Mouse (Mus musculus): ENCODE measurements around the gene Lap3. TPM values are rescaled to one million over a fixed set of nuclear protein-coding genes. Genes with fewer than 3 reads are reported as not detected.
A peak's percentile ranks its signal among the peaks of the same experiment; 100 is the strongest.

Gene Lap3
- total RNA-seq (2021), result 100 to 1,000 TPM in 1 of 2 experiments, 10 to 100 TPM in 1; 95.5 to 116 TPM

DNA sequence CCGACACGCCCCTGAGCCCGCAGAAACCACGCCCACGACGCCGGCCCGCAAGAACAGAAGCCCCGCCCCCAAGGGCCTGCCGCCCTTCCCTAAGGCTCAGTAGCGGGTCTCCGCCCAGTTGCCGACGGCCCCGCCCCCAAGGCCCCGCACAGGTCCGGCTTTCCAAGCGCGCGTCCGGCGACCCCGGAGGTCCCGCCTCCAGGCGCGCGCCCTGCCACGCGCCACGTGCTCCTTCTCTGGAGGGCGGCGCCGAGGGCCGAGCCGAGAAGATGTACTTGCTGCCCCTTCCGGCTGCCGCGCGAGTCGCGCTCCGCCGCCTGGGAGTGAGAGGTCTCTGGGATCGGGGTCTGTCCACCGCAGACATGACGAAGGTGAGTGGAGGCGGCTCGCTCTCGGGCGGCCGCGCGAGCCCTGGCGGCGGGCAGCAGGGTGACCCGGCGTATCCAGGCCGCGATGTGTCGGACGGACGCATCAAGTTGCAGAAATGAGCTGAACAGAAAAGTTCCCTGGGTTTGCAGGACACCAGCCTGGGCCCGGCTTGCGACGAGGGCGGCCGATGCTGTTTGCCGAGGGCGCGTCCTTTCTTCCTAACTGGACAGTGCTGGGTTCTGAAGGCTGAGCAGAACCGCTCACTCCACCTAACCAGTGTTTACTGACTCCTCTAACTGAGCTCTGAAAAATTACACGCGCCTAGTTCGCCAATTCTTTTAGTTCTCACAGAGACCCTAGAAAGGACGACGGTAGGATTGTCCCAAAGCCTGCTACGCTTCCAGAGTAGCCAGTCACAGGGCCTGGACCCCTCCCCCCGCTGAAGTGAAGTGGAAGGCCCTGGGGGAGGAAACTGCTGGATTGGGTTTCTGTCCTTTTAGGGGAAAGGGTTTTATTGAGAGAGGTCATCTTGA lies at the start of gene Lap3:
Lap3 (plus strand) TSS at position 184 of the 902 bp plus-strand sequence.
- DNase-seq, result peak; percentile 99
- intact Hi-C loops (cut with DNase I), result loop anchor here (1.0 to 10.0 kb wide), 4 partner anchors 27 to 361 kb away; partner anchors contain the start of genes Lcorl, Med28, Ncapg and Qdpr

DNA sequence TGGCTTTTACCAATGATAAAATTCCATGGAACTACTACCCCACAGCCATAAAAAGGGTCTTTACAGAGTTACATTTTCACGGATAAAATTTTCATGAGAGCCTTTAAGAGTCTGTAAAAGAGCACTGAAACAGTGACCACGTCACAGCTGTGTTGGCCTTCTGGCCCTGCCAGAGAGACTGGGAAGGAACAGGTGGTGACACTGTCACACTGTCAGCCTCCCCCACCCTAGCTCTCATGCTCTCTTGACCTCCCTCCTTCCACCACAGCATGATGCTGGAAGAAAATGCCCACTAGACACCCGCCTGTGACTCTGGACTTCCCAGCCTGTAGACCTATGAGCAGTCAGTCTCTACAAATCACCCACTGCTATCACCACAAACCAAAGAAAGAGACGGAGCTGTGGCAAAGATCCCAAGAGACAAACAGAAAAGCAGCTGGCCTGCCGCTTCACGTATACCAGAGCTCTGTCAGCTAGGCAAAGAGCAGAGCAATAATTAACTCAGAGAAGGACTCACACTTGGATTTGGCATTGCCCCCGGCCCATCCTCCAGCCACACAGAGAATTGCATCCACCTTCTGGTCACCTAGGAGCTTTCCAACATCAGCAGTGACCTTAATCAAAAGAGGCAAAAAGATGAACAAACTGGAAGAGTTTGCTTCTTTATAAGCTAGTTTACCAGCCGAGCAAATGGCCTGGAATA lies 48.9 kb upstream of the Lap3 start:
- intact Hi-C loops (cut with DNase I), result no loop called here
- no peak for DNase-seq

- no peak for DNase-seq
- intact Hi-C loops (cut with DNase I), result loop anchor here (2.0 to 5.0 kb wide), 2 partner anchors 72 to 1221 kb away; partner anchors contain the start of genes Med28 and Tapt1
Measured at GRCm38 (mm10) chr5:45448676-45449075, 44.5 kb upstream of the Lap3 start.

DNA sequence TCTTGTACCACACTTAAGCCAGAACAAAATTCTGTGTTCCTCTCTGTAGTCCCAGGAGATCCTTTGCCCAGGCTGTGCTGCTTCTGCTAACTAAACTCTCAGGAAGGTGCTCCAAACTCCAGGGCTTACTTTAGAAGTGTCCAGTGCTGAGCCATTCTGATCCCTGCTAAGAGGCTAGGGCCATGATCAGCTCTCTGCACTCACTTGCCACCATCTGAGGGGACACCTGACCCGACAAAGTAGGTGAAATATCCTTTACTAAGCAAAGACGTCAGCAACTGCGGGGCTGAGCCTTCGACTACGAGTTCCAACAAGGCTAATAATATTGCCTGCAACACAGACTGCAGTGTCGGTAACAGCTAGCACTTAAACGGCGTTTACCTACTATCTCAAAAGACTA lies 44.0 kb upstream of the Lap3 start:
- DNase-seq, result no peak
- intact Hi-C loops (cut with DNase I), result loop anchor here (2.0 to 5.0 kb wide), 2 partner anchors 72 to 1222 kb away; partner anchors contain the start of genes Med28 and Tapt1

DNA sequence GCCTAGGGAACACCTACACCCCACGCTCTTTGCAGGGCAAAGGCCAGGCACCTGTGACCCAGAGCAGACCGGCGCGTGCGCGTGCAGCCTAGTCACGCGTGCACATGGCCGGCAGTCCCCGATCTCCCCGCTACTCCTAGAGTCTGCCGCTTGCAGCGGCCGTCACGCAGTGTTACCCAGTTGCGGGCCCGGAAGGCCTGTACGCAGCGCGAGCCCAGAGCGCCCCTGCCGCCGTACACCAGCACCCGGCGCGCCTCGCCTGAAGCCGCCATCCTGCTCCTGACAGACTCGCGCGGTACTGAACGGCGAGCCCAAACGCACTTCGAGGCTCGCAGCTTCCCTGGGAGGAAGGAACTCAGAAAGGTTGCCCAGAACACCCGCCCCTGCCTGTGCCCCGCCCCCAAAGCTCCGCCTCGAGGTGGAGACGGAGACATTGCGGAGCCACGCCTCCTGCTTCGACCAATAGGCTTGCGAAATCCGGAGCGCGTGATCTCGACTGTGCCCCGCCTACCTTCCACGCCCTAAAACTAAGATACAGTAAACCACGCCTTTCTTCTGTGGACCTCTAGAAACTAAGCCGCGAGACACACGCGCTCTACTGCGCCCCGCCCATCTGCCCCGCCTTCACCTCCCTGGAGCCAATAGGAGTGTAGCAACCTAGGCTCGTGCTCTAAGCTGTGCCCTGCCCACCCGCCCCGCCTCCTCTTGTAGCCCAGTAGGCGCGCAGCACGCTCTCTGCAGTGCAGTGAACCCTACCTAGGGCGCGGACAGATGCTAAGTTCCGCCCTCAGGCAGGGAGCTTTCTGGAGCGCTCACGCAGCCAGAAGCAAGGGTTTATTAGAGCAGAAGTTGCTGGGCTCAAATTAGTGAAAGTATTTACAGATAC lies 43.1 kb upstream of the Lap3 start, which contains the start of gene Qdpr:
Qdpr (minus strand) TSS at position 406 of the 886 bp plus-strand sequence.
- intact Hi-C loops (cut with DNase I), result loop anchor here (2.0 to 5.0 kb wide), 4 partner anchors 43 to 1668 kb away; partner anchors contain the start of genes Lap3, Med28 and Tapt1

DNA sequence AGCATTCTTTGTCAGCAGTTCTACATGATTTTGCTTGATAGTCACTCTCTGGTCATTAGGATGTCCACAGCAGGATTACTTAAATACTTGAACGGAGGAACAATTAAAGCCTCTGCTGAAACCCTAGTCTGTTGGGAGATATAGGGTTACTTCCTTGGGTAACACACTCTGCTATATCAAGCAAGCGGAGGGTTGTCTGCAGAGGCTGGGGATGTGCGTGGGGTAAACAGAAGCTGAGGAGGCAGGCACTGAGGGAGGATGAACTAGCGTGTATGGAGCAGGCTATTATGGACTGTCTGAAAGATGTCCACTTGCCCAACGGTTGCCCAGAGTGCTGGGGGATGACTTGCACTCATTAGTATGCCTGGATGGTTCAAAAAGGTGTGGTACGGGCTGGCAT lies 39.7 kb upstream of the Lap3 start, which contains the start of gene Clrn2:
Clrn2 (plus strand) TSS at position 301 of the 400 bp plus-strand sequence.
- no peak for DNase-seq

More for the DNA sequence above, 43.1 kb upstream of the Lap3 start, which contains the start of gene Qdpr:
- DNase-seq, result peak; percentile 90 to 92

GRCm38 (mm10) chr5:45454456-45454855 lies 38.7 kb upstream of the Lap3 start:
- intact Hi-C loops (cut with DNase I), result loop anchor here (2.0 to 5.0 kb wide), 2 partner anchors 18 to 1672 kb away; no protein-coding TSS in a partner anchor
- DNase-seq, result no peak

More for the DNA sequence above, 39.7 kb upstream of the Lap3 start, which contains the start of gene Clrn2:
- intact Hi-C loops (cut with DNase I), result loop anchor here (5.0 kb wide), 1 partner anchor 1671 kb away; no protein-coding TSS in a partner anchor

DNA sequence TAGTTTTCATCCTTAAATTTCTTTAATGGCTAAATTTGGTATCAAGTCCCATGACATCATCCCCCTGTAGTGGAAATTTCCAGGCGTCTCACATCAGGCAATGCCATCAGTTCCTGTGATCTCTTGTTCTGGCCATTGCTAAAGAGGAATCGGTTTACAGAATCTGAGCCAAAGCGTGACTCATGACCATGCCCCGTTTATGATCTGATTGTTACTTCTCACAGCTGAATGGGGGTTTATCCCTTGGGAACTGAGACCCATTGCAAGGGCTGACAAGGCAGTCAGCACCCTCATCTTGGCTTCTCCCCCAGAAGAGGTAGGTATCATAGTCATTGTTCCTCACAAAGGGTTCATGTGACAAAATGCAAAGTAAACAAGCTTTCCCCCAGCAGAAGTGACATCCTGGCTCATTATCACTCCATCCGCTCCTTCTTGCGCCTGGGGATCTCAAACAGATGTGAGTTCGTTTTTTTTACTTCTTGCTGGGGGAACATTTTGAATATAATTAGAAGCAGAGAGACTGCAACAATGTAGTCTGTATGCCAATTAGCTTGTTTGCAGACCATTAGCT lies 20.2 kb upstream of the Lap3 start:
- intact Hi-C loops (cut with DNase I), result loop anchor here (1.0 to 2.0 kb wide), 2 partner anchors 18 to 195 kb away; no protein-coding TSS in a partner anchor
- no peak for DNase-seq

DNA sequence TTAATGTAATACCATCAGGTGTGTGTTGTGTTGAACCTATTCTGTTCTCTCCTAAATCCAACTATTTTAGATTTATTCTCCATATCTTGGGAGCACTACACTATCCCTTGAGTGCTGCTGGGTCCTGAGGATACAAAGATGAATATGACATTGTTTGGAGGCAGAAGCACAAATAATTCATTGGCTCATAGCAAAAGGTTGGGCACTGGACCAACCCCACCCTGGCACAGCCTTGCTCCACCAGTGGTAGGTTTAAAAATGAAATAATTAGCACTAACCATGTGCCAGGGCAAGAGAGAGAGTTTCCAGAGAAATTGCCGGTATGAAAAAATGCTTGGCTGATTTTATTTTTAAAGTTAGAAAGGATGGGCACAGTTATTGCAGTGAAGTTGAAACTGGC lies 19.7 kb upstream of the Lap3 start:
- DNase-seq, result no peak
- intact Hi-C loops (cut with DNase I), result loop anchor here (1.0 to 2.0 kb wide), 2 partner anchors 19 to 195 kb away; no protein-coding TSS in a partner anchor

DNA sequence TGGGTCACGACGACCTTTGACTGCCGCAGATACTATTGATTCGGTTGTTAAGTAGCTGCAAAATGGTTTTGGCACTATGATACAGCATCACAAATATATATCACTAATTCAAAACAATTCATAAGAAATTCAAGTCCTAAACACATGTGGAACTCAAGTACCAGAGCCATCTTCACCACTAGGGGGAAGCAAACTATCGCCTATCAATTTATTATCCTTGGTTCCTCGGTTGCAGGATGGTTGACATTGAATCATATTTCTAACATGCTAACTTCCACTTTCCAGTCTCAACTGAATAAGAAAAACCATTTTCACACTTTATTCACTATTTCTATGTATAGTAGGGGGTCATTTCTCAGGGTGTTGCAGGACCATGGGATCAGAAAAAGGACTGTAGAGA lies 19.0 kb upstream of the Lap3 start:
- peak in 1 of 2 experiments; percentile 22 for DNase-seq
- intact Hi-C loops (cut with DNase I), result loop anchor here (2.0 kb wide), 2 partner anchors 61 to 873 kb away; no protein-coding TSS in a partner anchor

DNA sequence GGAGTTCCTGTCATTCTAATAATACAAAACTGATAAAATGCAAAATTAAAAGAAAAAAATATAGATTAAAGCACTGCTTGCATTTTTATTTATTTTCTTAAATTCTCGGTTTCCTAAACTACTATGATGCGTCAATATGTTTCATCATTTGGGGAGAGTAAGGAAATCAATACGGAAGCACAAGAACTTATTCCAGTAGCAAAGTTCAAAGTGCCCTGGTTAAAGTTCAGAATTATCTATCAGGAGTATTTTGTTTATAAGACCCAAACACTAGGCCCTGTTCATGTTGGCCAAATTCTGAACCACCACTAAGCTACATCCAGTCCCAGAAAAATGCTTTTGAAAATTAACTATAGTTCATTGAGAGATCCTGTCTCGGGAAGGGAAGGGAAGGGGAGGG lies 18.4 kb upstream of the Lap3 start:
- intact Hi-C loops (cut with DNase I), result loop anchor here (2.0 kb wide), 2 partner anchors 60 to 872 kb away; no protein-coding TSS in a partner anchor

GRCm38 (mm10) chr5:45475771-45476170 lies 17.4 kb upstream of the Lap3 start:
- no peak for DNase-seq
- intact Hi-C loops (cut with DNase I), result loop anchor here (2.0 kb wide), 2 partner anchors 59 to 871 kb away; no protein-coding TSS in a partner anchor

More for the DNA sequence above, 18.4 kb upstream of the Lap3 start:
- no peak for DNase-seq

GRCm38 (mm10) chr5:45476288-45476687 lies 16.9 kb upstream of the Lap3 start:
- intact Hi-C loops (cut with DNase I), result no loop called here

DNA sequence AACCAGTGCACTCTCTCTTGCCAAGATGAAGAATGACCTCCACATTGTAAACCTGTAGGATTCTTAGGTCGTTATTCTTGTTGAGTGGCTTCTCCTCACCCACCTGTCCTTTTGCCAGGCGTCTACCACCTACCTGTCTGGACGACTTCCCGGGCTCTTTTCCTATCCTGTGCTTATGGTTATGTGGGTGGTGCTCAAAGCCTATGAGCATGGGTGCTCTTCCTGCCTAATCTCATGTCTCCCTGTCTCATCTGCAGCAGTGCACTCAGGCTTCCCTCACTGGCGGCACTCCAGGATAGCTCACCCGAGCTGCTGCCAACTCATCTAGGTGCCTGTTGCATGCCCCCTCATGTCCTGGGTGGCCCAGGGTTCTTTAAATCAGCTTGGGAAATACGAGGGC lies 15.6 kb upstream of the Lap3 start:
- DNase-seq, result no peak
- intact Hi-C loops (cut with DNase I), result no loop called here

More at GRCm38 (mm10) chr5:45476288-45476687, 16.9 kb upstream of the Lap3 start:
- no peak for DNase-seq

DNA sequence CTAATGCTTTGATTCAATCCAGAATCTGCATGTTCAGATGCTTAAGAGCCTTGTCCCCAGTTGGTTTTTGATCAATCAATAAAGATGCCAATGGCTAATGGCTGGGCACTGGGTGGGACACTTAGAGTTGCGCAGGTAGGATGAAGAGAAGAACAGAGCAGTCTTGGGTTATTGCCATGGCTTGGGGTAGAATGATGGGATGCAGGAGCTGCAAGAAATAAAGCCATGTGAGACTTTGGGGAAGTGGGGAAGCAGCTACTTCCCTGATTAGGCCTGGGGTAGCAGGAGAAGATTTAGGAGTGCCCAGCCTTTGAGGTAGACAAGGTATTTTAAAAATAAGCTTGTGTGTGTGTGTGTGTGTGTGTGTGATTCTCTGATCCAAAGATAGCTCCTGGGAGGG lies 13.1 kb upstream of the Lap3 start:
- DNase-seq, result no peak
- intact Hi-C loops (cut with DNase I), result no loop called here

GRCm38 (mm10) chr5:45481125-45481524 lies 12.0 kb upstream of the Lap3 start:
- intact Hi-C loops (cut with DNase I), result no loop called here
- no peak for DNase-seq

- intact Hi-C loops (cut with DNase I), result no loop called here
- DNase-seq, result no peak
Measured at GRCm38 (mm10) chr5:45482607-45483006, 10.6 kb upstream of the Lap3 start.

- no peak for DNase-seq
- intact Hi-C loops (cut with DNase I), result no loop called here
Measured at GRCm38 (mm10) chr5:45483654-45484053, 9.5 kb upstream of the Lap3 start.

DNA sequence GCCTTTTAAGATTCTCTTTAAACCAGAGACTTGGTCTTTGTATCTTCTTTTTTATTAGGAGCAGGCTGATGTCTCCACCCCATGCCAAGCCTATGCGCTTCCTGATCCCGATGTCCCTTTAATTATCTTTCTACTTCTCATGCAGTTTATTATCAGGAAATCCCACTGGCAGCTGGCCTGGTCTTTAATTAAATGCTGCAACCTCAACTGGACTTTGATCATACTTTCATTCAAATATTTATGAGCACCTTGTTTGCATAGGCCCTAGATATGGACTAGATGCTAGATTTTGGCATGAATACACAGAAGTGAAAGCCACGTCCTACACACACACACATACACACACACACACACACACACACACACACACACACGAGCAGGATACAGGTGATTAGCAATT lies 1.4 kb upstream of the Lap3 start:
- DNase-seq, result no peak
- intact Hi-C loops (cut with DNase I), result loop anchor here (2.0 to 10.0 kb wide), 2 partner anchors 41 to 363 kb away; partner anchors contain the start of genes Lcorl and Qdpr
